8 mouse cellular contexts compared by ENCODE assay signal in the genomic region with DNA sequence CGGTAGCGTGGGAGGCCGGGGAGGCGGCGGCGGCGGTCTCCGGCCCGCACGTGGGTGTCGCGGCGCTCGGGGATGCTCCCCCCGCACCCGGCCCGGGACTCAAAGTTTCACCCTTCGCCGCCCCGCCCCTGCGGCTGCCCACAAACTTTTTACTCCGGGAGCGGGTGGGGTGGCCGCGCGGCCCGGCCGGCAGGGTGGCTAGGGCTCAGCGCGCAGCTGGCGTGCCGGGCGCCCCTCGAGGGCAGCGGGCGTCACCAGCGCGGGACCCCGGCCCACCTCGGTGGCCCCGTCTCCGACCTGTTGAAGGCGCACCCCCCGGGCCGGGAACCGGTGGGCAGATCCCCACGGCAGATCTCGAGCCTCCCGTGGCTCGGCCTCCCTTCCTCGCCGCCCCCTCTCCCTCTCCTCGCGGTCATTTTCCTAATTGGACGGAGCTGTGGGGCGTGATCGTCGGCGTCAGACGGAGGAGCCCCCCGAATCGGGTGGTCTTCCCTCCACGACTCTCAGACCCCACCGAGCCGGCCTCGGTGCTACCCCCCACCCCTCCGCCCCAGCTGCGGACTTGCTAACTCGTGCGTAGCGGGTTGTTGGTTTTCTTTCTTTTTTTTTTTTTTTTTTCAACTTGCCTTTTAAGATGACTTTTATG. TPM values are rescaled to one million over a fixed set of nuclear protein-coding genes. Genes with fewer than 3 reads are reported as not detected.
DNase-seq lines count a peak whose midpoint lies in the region; ATAC-seq lines count a peak whose summit lies in the region.

No protein-coding gene starts in this region.

- no peaks in the 10 kb centered on the region for H3K27me3 ChIP-seq in forebrain, embryonic 16.5 days (replicated peaks; ENCODE audit: control insufficient read depth, insufficient read depth, low read length)

- H3K36me3 ChIP-seq in forebrain, embryonic 16.5 days (ENCODE audit: control insufficient read depth, insufficient read depth), result no peaks in the 10 kb centered on the region

- H3K9me3 ChIP-seq in forebrain, embryonic 16.5 days (ENCODE audit: control insufficient read depth, low read length), result no peaks in the 10 kb centered on the region

- 0% methylated on average over 54 of the region's 71 CpGs for WGBS in forebrain, embryonic 16.5 days

- peak; percentile 63 for ATAC-seq in CD4-positive, CD25-positive, alpha-beta regulatory T cell, adult 4 months
- ATAC-seq in forebrain, embryonic 16.5 days, result no peak
- ATAC-seq in hematopoietic stem cell, adult 5-6 weeks (replicated peaks in 1 of 2; ENCODE audit: insufficient read depth in 1 of 2, low FRiP score in 2 of 2, low TSS enrichment in 1 of 2, low read depth in 1 of 2, poor library complexity in 2 of 2, severe bottlenecking in 2 of 2), result peak; percentile 5 to 8; a peak in 1 of 4 replicates

- H3K4me3 ChIP-seq in brown adipose tissue, adult 24 weeks (ENCODE audit: insufficient read depth, low read depth, low read length), result peak overlapping the region; percentile 89
- H3K4me3 ChIP-seq in forebrain, embryonic 16.5 days (replicated peaks; ENCODE audit: low read length), result peak overlapping the region; percentile 57

- peak overlapping the region; percentile 95 for H3K27ac ChIP-seq in brown adipose tissue, adult 24 weeks (replicated peaks; ENCODE audit: low read depth, low read length)
- peak overlapping the region; percentile 29; the same call in 1 of the 2 replicates for H3K27ac ChIP-seq in forebrain, embryonic 16.5 days (ENCODE audit: low read length)

- H3K4me1 ChIP-seq in brown adipose tissue, adult 24 weeks (ENCODE audit: control insufficient read depth, insufficient read depth, insufficient read length, low read length), result peaks cover 26% of the 10 kb centered on the region
- peaks cover 41% of the 10 kb centered on the region for H3K4me1 ChIP-seq in forebrain, embryonic 16.5 days (replicated peaks; ENCODE audit: control insufficient read depth, insufficient read depth, low read length)

- peak; percentile 58 to 69 for DNase-seq in layer of hippocampus, postnatal 10 days (ENCODE audit: low spot score in 2 of 2)
- peak; percentile 84 for DNase-seq in lung, postnatal 14 days
- peak; percentile 80 for DNase-seq in ovary, postnatal 36 days (ENCODE audit: low spot score)
- DNase-seq in thymus, postnatal 36 days, result peak; percentile 75 to 82

- peak overlapping the region; percentile 72 for H3K9ac ChIP-seq in forebrain, embryonic 16.5 days (replicated peaks; ENCODE audit: low read depth, low read length)

- H3K4me2 ChIP-seq in forebrain, embryonic 16.5 days (ENCODE audit: low read length), result peak overlapping the region; percentile 86

RNA-seq across cellular contexts. Expression of gene Zfp710, which starts 2.5 kb away (rescaled TPM):
- 1 to 10 TPM; 4.1 to 7.0 TPM for polyA plus RNA-seq in CD4-positive, CD25-positive, alpha-beta regulatory T cell, adult 4 months (2017; shearing (Covaris generic))
- polyA plus RNA-seq in brown adipose tissue, adult 24 weeks (2012; ENCODE audit: insufficient read depth, insufficient read length, missing spikeins), result 6.4 and 7.7 TPM in 2 replicates
- 18.7 and 19.6 TPM in 2 replicates for polyA plus RNA-seq in forebrain, embryonic 16.5 days (2015; fragmentation: Nextera tagmentation; extraction: Ambion mirVana)
- 18.9 and 19.7 TPM in 2 replicates for total RNA-seq in hematopoietic stem cell, adult 5-6 weeks (2017)
- total RNA-seq in layer of hippocampus, postnatal 10 days (2021), result 10 to 100 TPM; 18.3 to 19.8 TPM
